Mouse (Mus musculus) kidney, adult 2 months (tissue): Measurements from ENCODE around the gene Esp6. TPM values are rescaled to one million over a fixed set of nuclear protein-coding genes. Genes with fewer than 3 reads are reported as not detected.
"Not testable (repeated sequence)": the region's sequence is repeated elsewhere in the genome, so short reads cannot be mapped to it uniquely, and the experiment has no call there.

Experiments used
- DNase-seq: peaks from one replicate; pipeline ENCODE4 v3.0.0; 2021
- H3K27ac ChIP-seq: fragments of 200-500 bp; 2 replicates; pipeline ENCODE4 v1.5.1; 2012; ENCODE audit warnings: low read depth, low read length, control low read depth, inconsistent platforms; ENCODE audit not compliant: insufficient read depth
- H3K27me3 ChIP-seq: fragments of 200-500 bp; replicated peaks from 2 replicates; pipeline ENCODE4 v1.6.1; 2012; ENCODE audit warnings: mild to moderate bottlenecking, moderate library complexity, low read length, inconsistent platforms; ENCODE audit not compliant: control insufficient read depth, insufficient read depth
- H3K36me3 ChIP-seq: fragments of 200-500 bp; 2 replicates; pipeline ENCODE4 v1.6.1; 2012; ENCODE audit warnings: mild to moderate bottlenecking, moderate library complexity, low read length, inconsistent platforms; ENCODE audit not compliant: control insufficient read depth, insufficient read depth
- H3K4me1 ChIP-seq: fragments of 200-500 bp; 2 replicates; pipeline ENCODE4 v1.6.1; 2011; ENCODE audit warnings: low read length; ENCODE audit not compliant: control insufficient read depth, insufficient read depth
- H3K4me3 ChIP-seq: fragments of 200-500 bp; 2 replicates; pipeline ENCODE4 v1.5.1; 2011; ENCODE audit warnings: mild to moderate bottlenecking, low read depth, low read length, control low read depth; ENCODE audit not compliant: insufficient read depth
- CTCF ChIP-seq: fragments of 200-500 bp; conservative IDR thresholded peaks from 2 replicates; pipeline ENCODE4 v1.5.1; 2011; ENCODE audit warnings: low read depth, mild to moderate bottlenecking, control low read depth, low read length, moderate library complexity, mixed read lengths; ENCODE audit not compliant: insufficient read depth, insufficient read length
- POLR2A ChIP-seq: fragments of 200-500 bp; IDR thresholded peaks from one replicate; pipeline ENCODE4 v1.6.1; 2011; ENCODE audit warnings: low read depth, low read length, control low read depth
- WGBS: fragments of 180-500 bp; shearing (Covaris S2); methylation state at CpG from one replicate; pipeline ENCODE4 v1.1.7; 2018; 5-methylcytosine and 5-hydroxymethylcytosine counted together
- polyA plus RNA-seq: library from polyadenylated mRNA; depleted of rRNA; stranded (reverse); fragments of >200 nt; gene quantifications from 2 replicates; pipeline ENCODE4 v1.2.3, GENCODE M21; 2012; rRNA removed

The Esp6 gene
- not detected in 2 replicates for polyA plus RNA-seq

- Histone ChIP-seq H3K27me3 (no peaks in the 10 kb centered on the region), H3K4me3 (no peak within 1 kb of the TSS), H3K4me1 (no peaks in the 10 kb centered on the region), H3K27ac (no peak within 1 kb of the TSS), H3K36me3 (no peaks in the 10 kb centered on the region)
- 76% methylated on average over 5 of the region's 5 CpGs for WGBS
- DNase-seq, result no peak
- no peak for TF ChIP-seq POLR2A
- no peak for TF ChIP-seq CTCF
Measured at GRCm38 (mm10) chr17:40561207-40561606, at the start of gene Esp6. Gene Esp6, plus strand, starts transcription at chr17:40561507.

- 38% methylated on average over 3 of the region's 3 CpGs for WGBS
- DNase-seq, result no peak
- H3K27me3 ChIP-seq, result no peaks in the 10 kb centered on the region
- H3K36me3 ChIP-seq, result no peaks in the 10 kb centered on the region
- TF ChIP-seq CTCF, result no peak
- no peak for TF ChIP-seq POLR2A
- H3K4me1 ChIP-seq, result no peaks in the 10 kb centered on the region
- no peak within 1 kb of the TSS for H3K27ac ChIP-seq
- H3K4me3 ChIP-seq, result no peak within 1 kb of the TSS
Measured at GRCm38 (mm10) chr17:40519818-40520217, 41.5 kb upstream of the Esp6 start, which contains the start of gene Esp8. Gene Esp8, plus strand, starts transcription at chr17:40520022.

GRCm38 (mm10) chr17:40529813-40530212, 31.5 kb upstream of the Esp6 start:
- no peaks in the 10 kb centered on the region for H3K36me3 ChIP-seq
- no peak overlapping the region for H3K4me3 ChIP-seq
- 76% methylated on average over 3 of the region's 3 CpGs for WGBS
- H3K27ac ChIP-seq, result no peak overlapping the region
- no peaks in the 10 kb centered on the region for H3K4me1 ChIP-seq
- no peaks in the 10 kb centered on the region for H3K27me3 ChIP-seq
- DNase-seq, result no peak
- no peak for TF ChIP-seq POLR2A
- TF ChIP-seq CTCF, result no peak

DNA sequence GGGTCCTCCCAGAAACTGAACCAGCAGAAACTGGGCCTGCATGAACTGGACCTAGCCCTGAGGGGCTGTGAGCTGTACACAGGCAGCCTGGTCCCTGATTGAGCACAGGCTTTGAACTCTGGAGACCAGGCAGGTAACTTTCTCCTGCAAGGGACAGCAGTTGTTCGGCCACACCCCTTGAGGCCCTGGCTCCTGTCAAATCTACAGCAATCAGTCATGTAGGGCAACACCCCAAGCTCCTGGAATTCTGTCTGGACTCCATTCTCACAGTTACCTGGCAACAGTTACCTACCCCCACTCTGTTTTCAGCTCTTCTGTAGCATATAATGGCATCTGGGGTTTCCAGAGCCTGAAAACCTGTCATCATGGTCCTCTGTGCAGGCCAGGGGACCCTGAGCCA, 30.2 kb upstream of the Esp6 start:
- DNase-seq, result no peak
- H3K27me3 ChIP-seq, result no peaks in the 10 kb centered on the region
- no peaks in the 10 kb centered on the region for H3K36me3 ChIP-seq
- 100% methylated on average over 1 of the region's 1 CpGs for WGBS
- H3K4me1 ChIP-seq, result no peaks in the 10 kb centered on the region
- no peak overlapping the region for H3K4me3 ChIP-seq
- TF ChIP-seq CTCF (no peak), POLR2A (no peak)
- H3K27ac ChIP-seq, result no peak overlapping the region

- not testable (repeated sequence) for H3K36me3 ChIP-seq, DNase-seq, H3K4me1 ChIP-seq, H3K27ac ChIP-seq, H3K27me3 ChIP-seq, H3K4me3 ChIP-seq
- 51% methylated on average over 5 of the region's 5 CpGs for WGBS
Measured at GRCm38 (mm10) chr17:40547005-40547404, 14.3 kb upstream of the Esp6 start.

DNA sequence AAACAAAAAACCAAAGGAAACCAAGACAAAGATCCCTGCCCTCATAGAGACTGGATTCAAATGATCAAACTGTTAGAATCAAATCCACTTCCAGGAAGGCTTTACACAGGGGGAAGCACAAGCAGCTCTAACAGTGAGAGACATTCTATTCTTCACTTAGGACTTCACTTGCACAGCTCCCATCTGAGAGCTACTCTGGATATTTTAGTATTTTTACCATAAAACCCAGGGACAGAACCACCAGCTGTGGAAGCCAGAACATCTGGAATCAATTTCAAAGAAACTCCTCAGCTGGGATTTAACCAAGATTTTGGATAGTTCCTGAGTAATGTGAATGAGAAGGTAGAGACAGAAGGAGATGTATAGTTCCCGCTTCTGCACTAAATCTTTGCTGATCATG, 7.8 kb upstream of the Esp6 start:
- TF ChIP-seq CTCF (no peak), POLR2A (no peak)
- Histone ChIP-seq H3K4me3 (no peak overlapping the region), H3K27me3 (no peaks in the 10 kb centered on the region), H3K27ac (no peak overlapping the region), H3K36me3 (no peaks in the 10 kb centered on the region), H3K4me1 (no peaks in the 10 kb centered on the region)
- 83% methylated on average over 1 of the region's 1 CpGs for WGBS
- DNase-seq, result no peak

GRCm38 (mm10) chr17:40583906-40584305, 22.6 kb downstream of the Esp6 start:
- not testable (repeated sequence) for H3K4me3 ChIP-seq, H3K27ac ChIP-seq, H3K36me3 ChIP-seq, H3K27me3 ChIP-seq, H3K4me1 ChIP-seq, DNase-seq
- WGBS, result 42% methylated on average over 6 of the region's 6 CpGs

DNA sequence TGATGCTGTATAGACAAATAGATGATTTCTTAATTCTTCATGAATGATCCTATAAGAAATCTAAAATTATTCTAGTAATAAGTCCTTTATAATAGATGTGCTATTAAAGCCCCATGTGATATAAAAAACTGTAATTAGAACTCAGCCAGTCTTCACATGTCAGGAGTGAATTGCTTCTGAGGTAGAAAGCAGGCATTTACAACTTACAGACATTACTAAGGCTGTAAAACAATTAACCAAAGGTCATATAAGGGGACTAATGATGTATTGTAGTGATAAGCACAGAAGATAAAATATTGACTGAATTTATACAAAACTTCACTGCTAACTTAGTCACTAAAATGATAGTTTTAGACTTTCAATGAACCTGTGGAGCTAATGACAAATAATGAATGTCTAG, 30.0 kb downstream of the Esp6 start:
- Histone ChIP-seq H3K27me3 (no peaks in the 10 kb centered on the region), H3K4me3 (no peak overlapping the region), H3K4me1 (no peaks in the 10 kb centered on the region), H3K36me3 (no peaks in the 10 kb centered on the region), H3K27ac (no peak overlapping the region)
- no peak for DNase-seq
- TF ChIP-seq CTCF (no peak), POLR2A (no peak)
